Comparison of ENCODE assay signal across 15 mouse cellular contexts in genomic region chr11:121126395-121126794, GRCm38 (mm10). TPM values are rescaled to one million over a fixed set of nuclear protein-coding genes. Genes with fewer than 3 reads are reported as not detected.
DNase-seq lines count a peak whose midpoint lies in the region; ATAC-seq and TF ChIP-seq lines count a peak whose summit lies in the region.
"Had no signal": no experiment of that assay in that cellular context is flagged by ENCODE, and none has a peak within 500 bp of the region (broad histone marks: within the 10 kb centered on the region; RNA-seq: fewer than 3 reads in every experiment).

No protein-coding gene starts in this region.

- H3K4me3 ChIP-seq in heart, adult 2 months, result no peak overlapping the region
- no peak overlapping the region for H3K4me3 ChIP-seq in lung, postnatal 0 days (ENCODE audit: low read depth, low read length)
- H3K4me3 ChIP-seq: heart, embryonic 15.5 days; myocyte had no signal

- no peak for DNase-seq in heart, adult 2 months
- DNase-seq in heart, postnatal 25 days (ENCODE audit: low spot score), result no peak
- no peak for DNase-seq in lung, postnatal 0 days (ENCODE audit: low spot score)
- no peak for DNase-seq in lung, postnatal 14 days
- DNase-seq in MEL-GATA-1-ER (ENCODE audit: extremely low read depth, low read depth), result peak; percentile 57
- no peak for DNase-seq in urinary bladder, postnatal 4 days (ENCODE audit: low spot score in 2 of 2)
- no peak for DNase-seq in spleen, postnatal 4 days (ENCODE audit: low spot score in 2 of 2)
- DNase-seq: kidney, adult 8-10 months; lung, postnatal 10 days; right cerebral cortex, postnatal 14 days had no signal

- H3K27ac ChIP-seq in heart, adult 2 months, result no peak overlapping the region
- H3K27ac ChIP-seq in lung, postnatal 0 days (ENCODE audit: low read length), result no peak overlapping the region
- H3K27ac ChIP-seq: heart, embryonic 15.5 days had no signal

- H3K27me3 ChIP-seq in heart, adult 2 months (ENCODE audit: control insufficient read depth, insufficient read depth, low read length), result no peaks in the 10 kb centered on the region
- no peaks in the 10 kb centered on the region for H3K27me3 ChIP-seq in lung, postnatal 0 days (replicated peaks; ENCODE audit: insufficient read depth, low read length)
- H3K27me3 ChIP-seq: heart, embryonic 15.5 days had no signal

- intact Hi-C loops in heart, adult 2 months (cut with DNase I), result no loop called here
- intact Hi-C loops in heart, postnatal 25 days (cut with DNase I), result no loop called here

- no peaks in the 10 kb centered on the region for H3K36me3 ChIP-seq in heart, adult 2 months (ENCODE audit: control insufficient read depth, insufficient read depth, low read length)
- H3K36me3 ChIP-seq in lung, postnatal 0 days (ENCODE audit: insufficient read depth, low read length), result no peaks in the 10 kb centered on the region
- H3K36me3 ChIP-seq: heart, embryonic 15.5 days had no signal

- no peak overlapping the region for H3K9ac ChIP-seq in heart, adult 2 months (ENCODE audit: low read depth, low read length)
- H3K9ac ChIP-seq in lung, postnatal 0 days (replicated peaks; ENCODE audit: low read depth), result no peak overlapping the region
- H3K9ac ChIP-seq: heart, embryonic 15.5 days had no signal

- no peak overlapping the region for H3K4me2 ChIP-seq in lung, postnatal 0 days (replicated peaks; ENCODE audit: low read depth, low read length)
- H3K4me2 ChIP-seq: heart, embryonic 15.5 days had no signal

- H3K79me2 ChIP-seq in heart, adult 2 months (replicated peaks; ENCODE audit: control insufficient read depth, insufficient read depth, low read length), result no peaks in the 10 kb centered on the region

- H3K4me1 ChIP-seq in heart, adult 2 months (ENCODE audit: control insufficient read depth, insufficient read depth, low read length), result no peaks in the 10 kb centered on the region; the same call in 1 of the 2 replicates
- H3K4me1 ChIP-seq in lung, postnatal 0 days (ENCODE audit: insufficient read depth, low read depth, low read length), result no peaks in the 10 kb centered on the region

- 70% methylated on average over 1 of the region's 1 CpGs for WGBS in heart, adult 2 months
- 85% methylated on average over 1 of the region's 1 CpGs for WGBS in lung, postnatal 0 days

- ATAC-seq in lung, postnatal 0 days, result no peak
- ATAC-seq in megakaryocyte-erythroid progenitor cell, adult 5-6 weeks (replicated peaks; ENCODE audit: low FRiP score, low TSS enrichment, poor library complexity, severe bottlenecking), result 0 out of 2 replicates have a peak, but pooled peaks have one; percentile 48

- TF ChIP-seq POLR2A in heart, adult 2 months (IDR thresholded peaks at IDR 0.05; ENCODE audit: insufficient read depth, low read depth, low read length), result no peak

- H3K9me3 ChIP-seq in lung, postnatal 0 days (ENCODE audit: low read length), result no peaks in the 10 kb centered on the region
- H3K9me3 ChIP-seq: heart, embryonic 15.5 days had no signal

- no peak for TF ChIP-seq EP300 in heart, adult 2 months (IDR thresholded peaks at IDR 0.05; ENCODE audit: insufficient read depth, low read depth, low read length)
- TF ChIP-seq EP300 in lung, postnatal 0 days (IDR thresholded peaks at IDR 0.05), result no peak

- TF ChIP-seq CTCF in heart, adult 2 months (IDR thresholded peaks at IDR 0.05), result peak; percentile 50
- TF ChIP-seq CTCF in lung, postnatal 0 days (IDR thresholded peaks at IDR 0.05), result peak; percentile 55

RNA-seq across cellular contexts. Expression of gene Tex19.2, which starts 7.9 kb away (rescaled TPM):
- not detected for total RNA-seq in heart, adult 2 months (2021)
- polyA plus RNA-seq in heart, adult 2 months (2012; rRNA removed), result not detected in 2 replicates
- total RNA-seq in heart, postnatal 25 days (2021), result not detected
- not detected in 2 replicates for polyA plus RNA-seq in lung, postnatal 0 days (2015; fragmentation: Nextera tagmentation; extraction: Ambion mirVana)
- not detected in 2 replicates for total RNA-seq in megakaryocyte-erythroid progenitor cell, adult 5-6 weeks (2014; fragmentation: Nextera tagmentation)
- total RNA-seq in megakaryocyte-erythroid progenitor cell, adult 5-6 weeks (2017), result not detected in 2 replicates
- total RNA-seq: left cerebral cortex, postnatal 10 days had no signal
- polyA plus RNA-seq: cortical plate, adult 2 months; heart, embryonic 15.5 days had no signal

RNA-seq across cellular contexts. Expression of gene Tex19.1, which starts 19.5 kb away (rescaled TPM):
- total RNA-seq in heart, adult 2 months (2021), result not detected
- polyA plus RNA-seq in heart, adult 2 months (2012; rRNA removed), result not detected in 2 replicates
- total RNA-seq in heart, postnatal 25 days (2021), result not detected
- not detected in 2 replicates for polyA plus RNA-seq in lung, postnatal 0 days (2015; fragmentation: Nextera tagmentation; extraction: Ambion mirVana)
- total RNA-seq in megakaryocyte-erythroid progenitor cell, adult 5-6 weeks (2014; fragmentation: Nextera tagmentation), result not detected in 2 replicates
- total RNA-seq in megakaryocyte-erythroid progenitor cell, adult 5-6 weeks (2017), result not detected in 2 replicates
- total RNA-seq: left cerebral cortex, postnatal 10 days had no signal
- polyA plus RNA-seq: cortical plate, adult 2 months; heart, embryonic 15.5 days; myocyte had no signal

RNA-seq across cellular contexts. Expression of gene Uts2r, which starts 33.7 kb away (rescaled TPM):
- total RNA-seq in heart, adult 2 months (2021), result under 1 TPM; 0.20 to 0.37 TPM
- polyA plus RNA-seq in heart, adult 2 months (2012; rRNA removed), result 1.9 and 3.2 TPM in 2 replicates
- total RNA-seq in heart, postnatal 25 days (2021), result under 1 TPM; 0.34 to 0.81 TPM
- polyA plus RNA-seq in lung, postnatal 0 days (2015; fragmentation: Nextera tagmentation; extraction: Ambion mirVana), result not detected in 2 replicates
- total RNA-seq in megakaryocyte-erythroid progenitor cell, adult 5-6 weeks (2014; fragmentation: Nextera tagmentation), result not detected in 2 replicates
- not detected in 2 replicates for total RNA-seq in megakaryocyte-erythroid progenitor cell, adult 5-6 weeks (2017)
- total RNA-seq: left cerebral cortex, postnatal 10 days had no signal
- polyA plus RNA-seq: heart, embryonic 15.5 days had no signal

RNA-seq across cellular contexts. Expression of gene Sectm1a, which starts 45.4 kb away (rescaled TPM):
- total RNA-seq in heart, adult 2 months (2021), result not detected
- not detected in 2 replicates for polyA plus RNA-seq in heart, adult 2 months (2012; rRNA removed)
- total RNA-seq in heart, postnatal 25 days (2021), result not detected
- polyA plus RNA-seq in lung, postnatal 0 days (2015; fragmentation: Nextera tagmentation; extraction: Ambion mirVana), result 0.29 TPM in 2 replicates
- total RNA-seq in megakaryocyte-erythroid progenitor cell, adult 5-6 weeks (2014; fragmentation: Nextera tagmentation), result not detected in 2 replicates
- not detected in 2 replicates for total RNA-seq in megakaryocyte-erythroid progenitor cell, adult 5-6 weeks (2017)
- total RNA-seq: left cerebral cortex, postnatal 10 days had no signal
- polyA plus RNA-seq: cortical plate, adult 2 months; heart, embryonic 15.5 days had no signal
